Mouse (Mus musculus) cerebellum, postnatal 10 days (tissue): ENCODE measurements around the gene Tbc1d2b.

Experiments
- DNase-seq, 2 experiments: peaks; one replicate each; pipeline ENCODE4 v3.0.0; 2021; ENCODE audit warnings: mixed read lengths in 2 of 2

Tbc1d2b gene

GRCm38 (mm10) chr9:90201096-90201495 lies 69.5 kb downstream of the Tbc1d2b start:
- no peak for DNase-seq

- no peak for DNase-seq
Observed at GRCm38 (mm10) chr9:90200501-90200900, 70.1 kb downstream of the Tbc1d2b start.

GRCm38 (mm10) chr9:90199611-90200010 lies 71.0 kb downstream of the Tbc1d2b start:
- DNase-seq, result no peak

- peak; percentile 66 to 75 for DNase-seq
Observed at GRCm38 (mm10) chr9:90198531-90199449, 71.8 kb downstream of the Tbc1d2b start.

- peak; percentile 69 to 71 for DNase-seq
Observed at GRCm38 (mm10) chr9:90197866-90198383, 72.7 kb downstream of the Tbc1d2b start.

- peak in 1 of 2 experiments; percentile 27 for DNase-seq
Observed at GRCm38 (mm10) chr9:90197116-90197665, 73.4 kb downstream of the Tbc1d2b start.

GRCm38 (mm10) chr9:90196262-90196661 lies 74.3 kb downstream of the Tbc1d2b start:
- DNase-seq, result no peak

- no peak for DNase-seq
Observed at GRCm38 (mm10) chr9:90195000-90195399, 75.6 kb downstream of the Tbc1d2b start.

GRCm38 (mm10) chr9:90189391-90189790 lies 81.2 kb downstream of the Tbc1d2b start:
- peak; percentile 45 to 53 for DNase-seq

GRCm38 (mm10) chr9:90188893-90189292 lies 81.7 kb downstream of the Tbc1d2b start:
- no peak for DNase-seq

GRCm38 (mm10) chr9:90185356-90185910 lies 85.2 kb downstream of the Tbc1d2b start:
- DNase-seq, result no peak

- DNase-seq, result peak; percentile 68 to 69
Observed at GRCm38 (mm10) chr9:90184116-90184515, 86.5 kb downstream of the Tbc1d2b start.

GRCm38 (mm10) chr9:90183550-90183949 lies 87.1 kb downstream of the Tbc1d2b start:
- DNase-seq, result no peak

GRCm38 (mm10) chr9:90182636-90183421 lies 87.8 kb downstream of the Tbc1d2b start:
- DNase-seq, result peak in 1 of 2 experiments; percentile 36

- no peak for DNase-seq
Observed at GRCm38 (mm10) chr9:90181656-90182388, 88.8 kb downstream of the Tbc1d2b start.

GRCm38 (mm10) chr9:90179409-90179808 lies 91.2 kb downstream of the Tbc1d2b start:
- no peak for DNase-seq

- no peak for DNase-seq
Observed at GRCm38 (mm10) chr9:90173330-90173729, 97.3 kb downstream of the Tbc1d2b start.

GRCm38 (mm10) chr9:90172528-90173321 lies 97.9 kb downstream of the Tbc1d2b start:
- DNase-seq, result no peak

GRCm38 (mm10) chr9:90171421-90171820 lies 99.2 kb downstream of the Tbc1d2b start:
- DNase-seq, result no peak

GRCm38 (mm10) chr9:90169965-90170364 lies 100.6 kb downstream of the Tbc1d2b start:
- DNase-seq, result peak; percentile 55 to 61

GRCm38 (mm10) chr9:90166615-90167014 lies 104.0 kb downstream of the Tbc1d2b start:
- DNase-seq, result peak; percentile 56 to 74
